Mouse (Mus musculus) limb, embryonic 11.5 days (tissue): ENCODE results near the gene Ccser2. TPM values are rescaled to one million over a fixed set of nuclear protein-coding genes. Genes with fewer than 3 reads are reported as not detected.

ENCODE experiments used
- ATAC-seq: fragments of 200-750 bp; cut with Nextera tagmentation; 2 replicates; pipeline ENCODE4 v1.8.0; 2017; ENCODE audit warnings: low read depth; ENCODE audit not compliant: insufficient number of reproducible peaks, low FRiP score, low TSS enrichment
- DNase-seq: peaks from one replicate; pipeline ENCODE4 v3.0.0-alpha.2; 2015; ENCODE audit warnings: low spot score
- H3K27ac ChIP-seq: fragments of 300-500 bp; sonication (generic); replicated peaks from 2 replicates; pipeline ENCODE4 v1.5.1; 2014; ENCODE audit warnings: low read depth, mild to moderate bottlenecking, low read length
- H3K27me3 ChIP-seq: fragments of 300-500 bp; sonication (generic); 2 replicates; pipeline ENCODE4 v1.6.1; 2014; ENCODE audit warnings: mild to moderate bottlenecking, low read length, mixed read lengths; ENCODE audit not compliant: control insufficient read depth, insufficient read depth
- H3K36me3 ChIP-seq: fragments of 300-500 bp; sonication (generic); 2 replicates; pipeline ENCODE4 v1.6.1; 2014; ENCODE audit warnings: mild to moderate bottlenecking, low read length, moderate library complexity, mixed read lengths; ENCODE audit not compliant: control insufficient read depth, insufficient read depth
- H3K4me1 ChIP-seq: fragments of 300-500 bp; sonication (generic); 2 replicates; pipeline ENCODE4 v1.6.1; 2014; ENCODE audit warnings: low read length, mixed read lengths; ENCODE audit not compliant: control insufficient read depth, insufficient read depth
- H3K4me2 ChIP-seq: fragments of 300-500 bp; sonication (generic); 2 replicates; pipeline ENCODE4 v1.6.1; 2014; ENCODE audit warnings: low read depth, mild to moderate bottlenecking, moderate library complexity; ENCODE audit not compliant: severe bottlenecking
- H3K4me3 ChIP-seq: fragments of 300-500 bp; sonication (generic); 2 replicates; pipeline ENCODE4 v1.5.1; 2014; ENCODE audit warnings: low read depth, low read length
- H3K9ac ChIP-seq: fragments of 300-500 bp; sonication (generic); 2 replicates; pipeline ENCODE4 v1.6.1; 2014; ENCODE audit warnings: mild to moderate bottlenecking, low read length
- H3K9me3 ChIP-seq: fragments of 300-500 bp; sonication (generic); 2 replicates; pipeline ENCODE4 v1.6.1; 2016; ENCODE audit warnings: low read length; ENCODE audit not compliant: control insufficient read depth
- WGBS: fragments of 180-500 bp; shearing (Covaris S2); extraction: QIAGEN DNeasy Blood & Tissue Kit; methylation state at CpG from one replicate; pipeline ENCODE4 v1.1.7; 2014; 5-methylcytosine and 5-hydroxymethylcytosine counted together
- polyA plus RNA-seq: library from polyadenylated mRNA; unstranded; fragments of >200 nt; fragmentation: Nextera tagmentation; extraction: Ambion mirVana; gene quantifications from 2 replicates; pipeline ENCODE4 v1.2.1, GENCODE M21; 2014

Ccser2 gene
- polyA plus RNA-seq, 1 experiment from 2014 or later, result 29.7 TPM

DNA sequence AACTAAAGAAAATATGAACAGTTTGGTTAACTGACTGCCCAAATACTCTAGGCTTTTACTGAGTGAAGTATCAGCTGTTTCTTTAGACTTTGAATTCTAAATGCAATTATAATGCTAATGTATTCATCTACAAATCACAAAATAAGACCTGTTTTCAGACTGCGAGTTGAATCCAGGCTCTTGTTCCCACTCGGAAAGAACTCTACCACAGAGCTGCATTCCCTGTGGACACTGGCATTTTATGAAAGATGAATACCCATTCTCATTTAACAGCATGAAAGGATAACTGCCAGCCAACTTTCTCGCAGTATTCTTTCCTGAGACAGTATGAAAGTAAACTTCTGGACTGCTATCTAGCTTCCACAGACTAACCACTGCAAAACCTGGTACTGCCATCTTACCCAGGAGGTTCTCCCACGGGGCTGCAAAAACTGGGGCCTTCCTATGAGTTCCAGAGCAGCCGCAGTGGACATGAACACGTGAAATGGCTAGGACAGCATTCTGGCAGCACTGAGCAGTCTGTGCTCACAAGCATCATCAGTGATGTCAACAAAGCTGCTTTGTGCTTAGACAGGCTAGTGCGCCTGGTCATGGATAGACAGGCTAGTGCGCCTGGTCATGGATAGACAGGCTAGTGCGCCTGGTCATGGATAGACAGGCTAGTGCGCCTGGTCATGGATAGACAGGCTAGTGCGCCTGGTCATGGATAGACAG is 62.6 kb downstream of the Ccser2 start:
- H3K4me2 ChIP-seq, result no peak overlapping the region
- no peaks in the 10 kb centered on the region for H3K9me3 ChIP-seq
- 92% methylated on average over 10 of the region's 11 CpGs for WGBS
- no peak overlapping the region for H3K27ac ChIP-seq
- no peak overlapping the region for H3K4me3 ChIP-seq
- H3K4me1 ChIP-seq, result no peaks in the 10 kb centered on the region
- no peaks in the 10 kb centered on the region for H3K27me3 ChIP-seq
- H3K9ac ChIP-seq, result no peak overlapping the region
- H3K36me3 ChIP-seq, result no peaks in the 10 kb centered on the region
- ATAC-seq (no peak), DNase-seq (no peak)

DNA sequence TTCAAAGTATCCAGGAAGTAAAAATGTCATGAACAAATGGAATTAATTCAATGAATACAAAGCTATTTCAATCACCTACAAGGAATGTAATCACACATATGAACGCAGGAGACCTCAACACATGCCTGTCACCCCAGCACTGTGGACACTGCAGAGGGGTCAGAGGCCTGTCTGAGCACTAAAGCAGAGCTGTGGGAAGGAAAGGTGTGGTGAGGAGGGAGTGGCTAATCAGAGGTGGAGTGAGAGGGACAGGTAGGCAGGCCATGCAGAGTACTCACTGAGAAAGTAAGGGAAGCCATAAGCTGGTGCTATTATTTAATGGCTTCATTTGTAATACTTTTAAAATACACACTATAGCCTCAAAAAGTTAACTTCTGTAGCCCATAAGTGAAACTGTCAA is 64.4 kb downstream of the Ccser2 start:
- H3K4me1 ChIP-seq, result no peaks in the 10 kb centered on the region
- no peak overlapping the region for H3K27ac ChIP-seq
- no peak overlapping the region for H3K9ac ChIP-seq
- H3K4me2 ChIP-seq, result no peak overlapping the region
- DNase-seq, result no peak
- H3K9me3 ChIP-seq, result no peaks in the 10 kb centered on the region
- H3K4me3 ChIP-seq, result no peak overlapping the region
- no peaks in the 10 kb centered on the region for H3K27me3 ChIP-seq
- ATAC-seq, result no peak
- H3K36me3 ChIP-seq, result no peaks in the 10 kb centered on the region
- 85% methylated on average over 1 of the region's 1 CpGs for whole genome bisulfite sequencing

DNA sequence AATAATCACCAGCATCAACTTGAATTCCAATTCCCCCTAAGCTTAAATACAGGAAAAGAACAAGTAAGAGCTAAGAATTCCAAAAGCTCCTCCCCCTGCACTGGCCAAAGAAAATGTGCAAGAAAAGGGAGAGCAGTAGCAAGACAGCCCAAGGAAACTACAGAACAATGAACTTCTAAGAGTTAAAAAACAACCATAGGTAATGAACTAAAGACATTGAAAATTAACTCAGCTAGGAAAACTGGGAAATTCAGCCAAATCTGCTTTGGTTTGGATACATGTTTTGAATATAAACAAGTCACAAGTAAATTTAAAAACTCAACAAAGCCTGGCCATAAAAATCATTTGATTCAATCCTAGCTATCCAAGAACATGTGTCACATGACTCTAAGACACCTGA is 67.7 kb downstream of the Ccser2 start:
- Histone ChIP-seq H3K36me3 (no peaks in the 10 kb centered on the region), H3K4me1 (no peaks in the 10 kb centered on the region), H3K9me3 (no peaks in the 10 kb centered on the region), H3K4me3 (no peak overlapping the region), H3K9ac (no peak overlapping the region), H3K27ac (no peak overlapping the region), H3K4me2 (no peak overlapping the region), H3K27me3 (no peaks in the 10 kb centered on the region)
- DNase-seq (no peak), ATAC-seq (no peak)

DNA sequence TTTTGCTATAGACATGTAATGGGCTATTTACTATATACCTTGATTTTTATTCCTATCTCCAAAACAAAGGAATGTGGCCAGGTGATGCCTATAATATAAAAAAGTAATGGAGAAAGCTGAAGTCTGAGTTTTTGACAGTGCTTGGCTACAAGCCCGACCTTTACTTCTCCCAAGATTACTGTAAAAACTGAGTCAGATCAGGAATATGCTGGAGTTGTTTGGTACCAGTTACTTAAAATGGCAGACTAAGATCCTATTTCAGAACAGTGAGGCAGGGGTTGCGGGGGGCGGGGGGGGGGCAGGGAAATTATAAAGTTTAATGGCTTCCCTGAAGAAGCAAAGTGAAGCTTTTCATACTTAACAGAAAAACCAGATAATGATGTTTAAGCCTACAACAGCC is 73.9 kb downstream of the Ccser2 start:
- H3K9ac ChIP-seq, result no peak overlapping the region
- no peaks in the 10 kb centered on the region for H3K4me1 ChIP-seq
- no peak overlapping the region for H3K4me3 ChIP-seq
- no peak overlapping the region for H3K27ac ChIP-seq
- no peak overlapping the region for H3K4me2 ChIP-seq
- H3K9me3 ChIP-seq, result no peaks in the 10 kb centered on the region
- no peaks in the 10 kb centered on the region for H3K36me3 ChIP-seq
- no peaks in the 10 kb centered on the region for H3K27me3 ChIP-seq
- 92% methylated on average over 3 of the region's 3 CpGs for WGBS
- ATAC-seq (no peak), DNase-seq (no peak)

DNA sequence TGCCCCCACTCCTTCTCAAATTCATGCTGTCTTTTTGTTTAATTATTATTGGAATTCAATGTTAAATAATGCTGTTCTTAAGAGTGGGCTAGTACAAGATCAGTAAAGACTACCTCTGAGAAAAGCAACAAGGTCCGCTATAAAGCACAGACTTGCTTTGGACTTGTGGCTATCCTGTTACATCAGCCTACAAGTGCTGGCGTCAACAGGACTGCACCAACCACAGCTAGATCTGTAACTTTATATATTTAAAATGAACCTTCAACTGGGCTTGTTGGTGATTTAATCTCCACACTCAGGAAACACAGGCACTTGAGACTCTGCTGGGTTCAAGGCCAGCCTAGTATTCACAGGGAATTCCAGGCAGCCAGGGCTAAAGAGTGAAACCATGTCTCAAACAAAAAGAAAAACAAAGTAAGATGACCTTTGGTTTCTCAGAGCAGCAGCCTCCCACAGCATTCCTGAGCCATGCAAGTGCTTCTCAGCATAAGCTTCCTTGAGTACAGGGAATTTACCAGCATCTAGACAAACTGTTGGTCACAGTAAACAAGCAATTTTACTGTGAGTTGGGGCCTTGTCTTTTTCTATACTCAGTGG is 75.7 kb downstream of the Ccser2 start:
- Histone ChIP-seq H3K27ac (no peak overlapping the region), H3K9ac (no peak overlapping the region), H3K4me3 (no peak overlapping the region), H3K9me3 (no peaks in the 10 kb centered on the region), H3K4me2 (no peak overlapping the region), H3K4me1 (no peaks in the 10 kb centered on the region), H3K27me3 (no peaks in the 10 kb centered on the region), H3K36me3 (no peaks in the 10 kb centered on the region)
- ATAC-seq (no peak), DNase-seq (no peak)
- WGBS, result 86% methylated on average over 2 of the region's 2 CpGs

DNA sequence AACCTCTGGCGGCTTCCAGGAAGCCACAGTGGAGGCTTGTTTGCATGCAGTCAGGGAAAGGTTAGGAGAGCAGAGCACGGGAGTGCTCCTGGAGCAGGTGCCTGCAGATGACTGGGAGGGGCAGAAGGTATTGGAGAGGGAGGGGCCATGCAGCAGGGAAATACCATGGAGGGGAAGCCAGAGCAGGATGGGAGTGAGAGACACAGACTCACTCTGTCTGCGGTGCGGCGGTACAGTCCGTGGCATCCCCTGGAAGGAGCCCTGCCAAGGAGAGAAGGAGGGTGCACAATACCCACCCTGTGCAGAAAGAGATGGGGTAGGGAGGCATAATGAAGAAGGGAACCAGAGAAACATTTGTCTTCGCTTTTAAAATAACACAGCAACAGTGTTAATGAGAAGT is 78.4 kb downstream of the Ccser2 start:
- ATAC-seq, result no peak
- Histone ChIP-seq H3K9ac (no peak overlapping the region), H3K4me3 (no peak overlapping the region), H3K4me1 (no peaks in the 10 kb centered on the region), H3K4me2 (no peak overlapping the region), H3K36me3 (no peaks in the 10 kb centered on the region), H3K27ac (no peak overlapping the region), H3K27me3 (no peaks in the 10 kb centered on the region), H3K9me3 (no peaks in the 10 kb centered on the region)
- DNase-seq, result no peak
- 81% methylated on average over 7 of the region's 7 CpGs for WGBS

DNA sequence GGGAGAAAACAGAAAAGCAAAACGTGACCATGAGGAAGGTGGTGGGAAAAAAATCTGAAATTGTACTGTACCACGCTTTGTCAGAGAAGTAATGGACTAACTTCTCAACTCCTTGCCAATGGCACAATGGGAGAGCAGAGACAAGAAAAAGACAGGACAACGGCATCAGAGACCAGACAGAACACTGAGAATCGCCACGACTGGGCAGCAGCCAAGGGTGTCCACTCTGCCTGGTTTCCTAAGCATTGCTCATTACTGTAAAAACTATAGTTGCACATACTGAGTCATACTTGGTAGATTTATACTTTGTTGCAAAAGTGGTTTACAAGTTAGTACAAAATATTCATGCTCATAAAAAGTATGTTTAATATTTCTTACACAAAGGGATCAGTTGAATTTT is 82.9 kb downstream of the Ccser2 start:
- Histone ChIP-seq H3K4me2 (no peak overlapping the region), H3K36me3 (no peaks in the 10 kb centered on the region), H3K9ac (no peak overlapping the region), H3K27ac (no peak overlapping the region), H3K9me3 (no peaks in the 10 kb centered on the region), H3K4me3 (no peak overlapping the region), H3K27me3 (no peaks in the 10 kb centered on the region), H3K4me1 (no peaks in the 10 kb centered on the region)
- no peak for ATAC-seq
- 92% methylated on average over 5 of the region's 5 CpGs for WGBS
- DNase-seq, result no peak

DNA sequence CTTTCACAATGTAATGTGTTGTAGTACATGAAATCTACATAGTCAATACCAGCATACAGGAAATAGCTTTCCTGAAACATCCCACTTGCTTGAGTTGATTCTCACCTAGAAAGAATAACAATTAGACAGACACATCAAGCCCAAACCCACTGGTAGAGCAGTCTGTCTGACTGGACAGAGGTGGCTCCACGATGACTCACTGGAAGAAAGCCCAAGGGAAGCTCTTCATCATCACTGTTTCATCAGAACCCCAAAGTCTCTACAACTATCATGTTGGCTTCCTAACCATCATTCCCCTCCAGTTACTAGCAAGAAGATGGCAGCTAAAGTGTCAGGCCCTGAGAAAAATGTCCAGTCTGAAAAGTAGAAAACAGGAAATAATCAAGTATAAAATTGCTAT is 83.5 kb downstream of the Ccser2 start:
- no peaks in the 10 kb centered on the region for H3K27me3 ChIP-seq
- no peak overlapping the region for H3K4me3 ChIP-seq
- DNase-seq, result no peak
- 91% methylated on average over 1 of the region's 1 CpGs for WGBS
- H3K27ac ChIP-seq, result no peak overlapping the region
- H3K36me3 ChIP-seq, result no peaks in the 10 kb centered on the region
- H3K9ac ChIP-seq, result no peak overlapping the region
- no peaks in the 10 kb centered on the region for H3K4me1 ChIP-seq
- H3K4me2 ChIP-seq, result no peak overlapping the region
- no peak for ATAC-seq
- no peaks in the 10 kb centered on the region for H3K9me3 ChIP-seq

DNA sequence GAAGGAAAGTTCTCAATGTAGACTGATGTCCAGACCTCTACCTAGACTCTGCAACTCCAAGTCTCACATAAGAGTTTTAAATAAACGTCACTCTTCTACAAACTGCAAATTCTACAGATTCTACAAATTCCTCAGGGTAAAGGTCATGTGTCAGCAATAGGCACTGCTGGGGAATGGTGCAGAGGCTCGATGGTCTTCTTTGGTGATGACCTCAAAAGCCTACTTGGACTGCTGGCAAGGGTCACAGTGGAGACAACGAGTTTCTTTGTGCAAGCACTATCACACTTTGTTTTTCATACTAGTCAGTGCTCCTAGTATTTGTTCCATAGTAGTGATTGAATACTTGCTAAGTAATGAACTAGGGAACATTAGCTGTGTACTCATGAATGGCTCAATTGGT is 85.0 kb downstream of the Ccser2 start:
- Histone ChIP-seq H3K36me3 (no peaks in the 10 kb centered on the region), H3K4me2 (no peak overlapping the region), H3K27ac (no peak overlapping the region), H3K4me1 (no peaks in the 10 kb centered on the region), H3K9me3 (no peaks in the 10 kb centered on the region), H3K27me3 (no peaks in the 10 kb centered on the region), H3K9ac (no peak overlapping the region), H3K4me3 (no peak overlapping the region)
- DNase-seq (no peak), ATAC-seq (no peak)
- WGBS, result 73% methylated on average over 3 of the region's 3 CpGs
